Mouse (Mus musculus) liver, embryonic 14.5 days (tissue): ENCODE data around the gene Plcb3. TPM values are rescaled to one million over a fixed set of nuclear protein-coding genes. Genes with fewer than 3 reads are reported as not detected.

Source experiments
- ATAC-seq: fragments of 200-750 bp; cut with Nextera tagmentation; 2 replicates; pipeline ENCODE4 v1.8.0; 2017; ENCODE audit warnings: moderate number of reproducible peaks, mild to moderate bottlenecking, moderate library complexity; ENCODE audit not compliant: insufficient read depth
- DNase-seq, 3 experiments: peaks; one replicate each; pipeline ENCODE4 v3.0.0-alpha.2; 2012 to 2013; ENCODE audit warnings: low read depth in 3 of 3, low spot score in 3 of 3
- H3K27ac ChIP-seq: fragments of 300-500 bp; sonication (generic); 2 replicates; pipeline ENCODE4 v1.5.1; 2014; ENCODE audit warnings: moderate library complexity, mild to moderate bottlenecking, control low read depth, inconsistent platforms
- H3K27me3 ChIP-seq: fragments of 300-500 bp; sonication (generic); 2 replicates; pipeline ENCODE4 v1.6.1; 2014; ENCODE audit warnings: mild to moderate bottlenecking, low read length, moderate library complexity; ENCODE audit not compliant: control insufficient read depth, insufficient read depth
- H3K36me3 ChIP-seq: fragments of 300-500 bp; sonication (generic); replicated peaks from 2 replicates; pipeline ENCODE4 v1.6.1; 2014; ENCODE audit warnings: low read depth; ENCODE audit not compliant: control insufficient read depth, insufficient read depth
- H3K4me1 ChIP-seq, 2 experiments: fragments of 200-500 bp in 1 of 2; fragments of 300-500 bp in 1 of 2; sonication (generic) in 1 of 2; replicated peaks; 2 replicates each; pipeline ENCODE4 v1.6.1; 2012 to 2014; ENCODE audit warnings: antibody characterized with exemption in 1 of 2, inconsistent platforms in 1 of 2, low read length in 1 of 2; ENCODE audit not compliant: control insufficient read depth in 2 of 2, insufficient read depth in 2 of 2
- H3K4me2 ChIP-seq: fragments of 300-500 bp; sonication (generic); 2 replicates; pipeline ENCODE4 v1.6.1; 2014; ENCODE audit warnings: low read depth, mild to moderate bottlenecking, control low read depth, moderate library complexity
- H3K4me3 ChIP-seq, 2 experiments: fragments of 200-500 bp in 1 of 2; fragments of 300-500 bp in 1 of 2; sonication (generic) in 1 of 2; 2 replicates each; pipeline ENCODE4 v1.5.1; 2012 to 2014; ENCODE audit warnings: low read depth in 2 of 2, low read length in 2 of 2, mild to moderate bottlenecking in 2 of 2, control low read depth in 1 of 2, inconsistent platforms in 1 of 2, moderate library complexity in 1 of 2; ENCODE audit not compliant: insufficient read depth in 1 of 2
- H3K9ac ChIP-seq: fragments of 300-500 bp; sonication (generic); replicated peaks from 2 replicates; pipeline ENCODE4 v1.6.1; 2014; ENCODE audit warnings: mild to moderate bottlenecking, control low read depth, moderate library complexity
- H3K9me3 ChIP-seq: fragments of 300-500 bp; sonication (generic); 2 replicates; pipeline ENCODE4 v1.6.1; 2016; ENCODE audit warnings: low read length, mixed read lengths; ENCODE audit not compliant: control insufficient read depth
- CTCF ChIP-seq: IDR thresholded peaks from 2 replicates; pipeline ENCODE4 v1.5.1; 2016; ENCODE audit warnings: antibody characterized with exemption, low read depth, control low read depth
- EP300 ChIP-seq: IDR thresholded peaks from 2 replicates; pipeline ENCODE4 v1.6.1; 2016; ENCODE audit warnings: antibody characterized with exemption, low read depth
- WGBS: fragments of 180-500 bp; shearing (Covaris S2); extraction: QIAGEN DNeasy Blood & Tissue Kit; methylation state at CpG from one replicate; pipeline ENCODE4 v1.1.7; 2014; ENCODE audit not compliant: insufficient replicate concordance; 5-methylcytosine and 5-hydroxymethylcytosine counted together
- polyA plus RNA-seq, 2 experiments: library from polyadenylated mRNA; depleted of rRNA in 1 of 2; stranded (reverse) in 1 of 2; unstranded in 1 of 2; fragments of >200 nt; fragmentation: Nextera tagmentation in 1 of 2; extraction: Ambion mirVana in 1 of 2; gene quantifications; 2 replicates each; pipeline versions ENCODE4 v1.2.1 to v1.2.3; 2012 to 2014

Gene Plcb3
- polyA plus RNA-seq, 2 experiments: 4.6 to 7.7 TPM

DNA sequence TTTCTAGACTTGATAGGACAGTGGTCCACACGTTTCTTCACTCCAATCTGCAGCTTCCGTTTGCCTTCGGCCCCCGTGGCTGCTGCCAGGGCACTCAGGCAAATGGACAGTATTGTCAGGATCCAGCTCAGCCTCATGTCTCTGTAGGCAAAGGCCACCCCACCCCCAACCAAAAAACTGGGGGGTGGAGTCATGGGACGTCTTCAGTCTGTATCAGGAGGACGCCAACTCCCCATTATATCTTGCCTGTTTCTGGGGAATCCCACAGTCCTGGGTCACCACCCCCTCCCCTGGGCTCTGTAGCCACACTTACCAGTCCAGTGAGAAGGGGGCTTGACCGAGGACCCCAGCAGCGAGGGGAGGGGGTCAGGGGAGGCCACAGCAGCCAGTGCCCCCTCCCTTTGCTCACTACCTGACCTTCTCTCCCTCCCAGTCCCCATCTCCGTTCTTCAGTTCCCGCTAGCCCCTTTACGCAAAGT lies 2.8 kb upstream of the Plcb3 start:
- Histone ChIP-seq H3K4me2 (peak overlapping the region; percentile 90), H3K36me3 (peaks cover 6% of the 10 kb centered on the region), H3K27ac (peak overlapping the region; percentile 63), H3K27me3 (no peaks in the 10 kb centered on the region), H3K4me1 (peaks cover 8 to 22% of the 10 kb centered on the region in 2 experiments), H3K4me3 (peak overlapping the region; percentile 70 to 83), H3K9ac (peak overlapping the region; percentile 70), H3K9me3 (no peaks in the 10 kb centered on the region)
- peak in 1 of 3 experiments; percentile 59 for DNase-seq
- ATAC-seq: no peak
- TF ChIP-seq CTCF (no peak), EP300 (no peak)
- 5% methylated on average over 11 of the region's 11 CpGs for WGBS

- H3K27ac ChIP-seq: peak overlapping the region; percentile 63
- TF ChIP-seq EP300: no peak
- no peak for TF ChIP-seq CTCF
- no peak for DNase-seq
Measured at GRCm38 (mm10) chr19:6978639-6978974, 2.3 kb upstream of the Plcb3 start.

GRCm38 (mm10) chr19:6977759-6978638 lies 1.7 kb upstream of the Plcb3 start:
- Histone ChIP-seq H3K4me3 (peak overlapping the region; percentile 5 to 83; a peak in 3 of 4 replicates), H3K9me3 (no peaks in the 10 kb centered on the region), H3K27ac (peak overlapping the region; percentile 63), H3K4me1 (peaks cover 12 to 25% of the 10 kb centered on the region in 2 experiments), H3K4me2 (peak overlapping the region; percentile 90), H3K27me3 (no peaks in the 10 kb centered on the region), H3K36me3 (peaks cover 6% of the 10 kb centered on the region), H3K9ac (no peak overlapping the region; the same call in 1 of the 2 replicates)
- 71% methylated on average over 13 of the region's 13 CpGs for WGBS
- ATAC-seq: no peak
- TF ChIP-seq EP300: no peak
- no peak for TF ChIP-seq CTCF
- no peak for DNase-seq

More at GRCm38 (mm10) chr19:6978639-6978974, 2.3 kb upstream of the Plcb3 start:
- no peak for ATAC-seq
- no peaks in the 10 kb centered on the region for H3K27me3 ChIP-seq
- H3K4me2 ChIP-seq: peak overlapping the region; percentile 90
- 28% methylated on average over 3 of the region's 3 CpGs for WGBS
- H3K4me3 ChIP-seq: peak overlapping the region; percentile 70 to 83
- peaks cover 12 to 25% of the 10 kb centered on the region in 2 experiments for H3K4me1 ChIP-seq
- no peaks in the 10 kb centered on the region for H3K9me3 ChIP-seq
- H3K36me3 ChIP-seq: peaks cover 6% of the 10 kb centered on the region
- peak overlapping the region; percentile 70 for H3K9ac ChIP-seq

- peak within 1 kb of the TSS; percentile 71 to 94 for H3K4me3 ChIP-seq
- peaks cover 26 to 35% of the 10 kb centered on the region in 2 experiments for H3K4me1 ChIP-seq
- peaks cover 6% of the 10 kb centered on the region for H3K36me3 ChIP-seq
- no peaks in the 10 kb centered on the region for H3K27me3 ChIP-seq
- under 1% methylated on average over 68 of the region's 84 CpGs for WGBS
- TF ChIP-seq CTCF (peak; percentile 25; the same call in 1 of the 2 replicates), EP300 (no peak)
- ATAC-seq (peak; percentile 65), DNase-seq (peak; percentile 75 to 85 (median 75))
- no peaks in the 10 kb centered on the region for H3K9me3 ChIP-seq
- peak within 1 kb of the TSS; percentile 81 for H3K9ac ChIP-seq
- peak within 1 kb of the TSS; percentile 72 for H3K27ac ChIP-seq
- peak within 1 kb of the TSS; percentile 96 for H3K4me2 ChIP-seq
Measured at GRCm38 (mm10) chr19:6974211-6975205, 1.8 kb downstream of the Plcb3 start, which contains the start of gene Ppp1r14b. Ppp1r14b (plus strand) TSS chr19:6974968.
